Mouse (Mus musculus) megakaryocyte-erythroid progenitor cell, adult 5-6 weeks (primary cell): ENCODE measurements around the gene Mthfd1l. TPM values are rescaled to one million over a fixed set of nuclear protein-coding genes. Genes with fewer than 3 reads are reported as not detected.

Source experiments
- ATAC-seq: replicated peaks from 2 replicates; pipeline ENCODE4 v1.8.0; 2016; ENCODE audit warnings: mild to moderate bottlenecking, inconsistent platforms; ENCODE audit not compliant: severe bottlenecking, poor library complexity, low FRiP score, low TSS enrichment
- total RNA-seq, 2 experiments: library from RNA; stranded (forward) in 1 of 2; stranded (reverse) in 1 of 2; fragments of 200-1000, 215-1000 nt in 1 of 2; fragments of >200 nt in 1 of 2; fragmentation: Nextera tagmentation in 1 of 2; gene quantifications; 2 replicates each; pipeline ENCODE4 v1.2.3; 2014 to 2017

The Mthfd1l gene
- total RNA-seq (2014; fragmentation: Nextera tagmentation) (61.1 and 72.8 TPM in 2 replicates), total RNA-seq (2017) (148 and 156 TPM in 2 replicates)

- ATAC-seq = peak; percentile 85
Measured at GRCm38 (mm10) chr10:3972981-3973588, at the start of gene Mthfd1l. Gene Mthfd1l (plus strand): TSS chr10:3973118.

- ATAC-seq = no peak
Measured at GRCm38 (mm10) chr10:3928008-3928545, 44.8 kb upstream of the Mthfd1l start.

DNA sequence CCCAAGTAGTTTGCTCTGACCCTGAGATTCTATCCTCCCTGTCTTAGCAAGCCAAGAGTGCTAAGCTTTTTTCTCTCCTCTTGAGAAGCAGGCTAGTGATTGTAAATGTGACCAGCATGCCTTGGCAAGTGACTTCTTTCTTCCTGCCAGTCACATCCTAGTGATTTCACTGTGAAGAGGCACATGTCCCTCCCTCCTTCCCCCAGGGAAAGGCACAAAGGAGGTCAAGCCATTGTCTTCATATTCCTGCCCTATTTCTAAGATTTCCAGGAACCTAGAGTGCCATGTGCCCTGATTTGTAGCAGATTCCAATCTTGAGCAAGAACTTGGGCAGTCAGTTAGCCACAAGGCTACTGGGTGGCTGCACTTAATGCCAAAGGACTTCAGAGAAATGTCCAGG, 41.1 kb upstream of the Mthfd1l start:
- no peak for ATAC-seq

- ATAC-seq = no peak
Measured at GRCm38 (mm10) chr10:3933311-3933940, 39.5 kb upstream of the Mthfd1l start.

DNA sequence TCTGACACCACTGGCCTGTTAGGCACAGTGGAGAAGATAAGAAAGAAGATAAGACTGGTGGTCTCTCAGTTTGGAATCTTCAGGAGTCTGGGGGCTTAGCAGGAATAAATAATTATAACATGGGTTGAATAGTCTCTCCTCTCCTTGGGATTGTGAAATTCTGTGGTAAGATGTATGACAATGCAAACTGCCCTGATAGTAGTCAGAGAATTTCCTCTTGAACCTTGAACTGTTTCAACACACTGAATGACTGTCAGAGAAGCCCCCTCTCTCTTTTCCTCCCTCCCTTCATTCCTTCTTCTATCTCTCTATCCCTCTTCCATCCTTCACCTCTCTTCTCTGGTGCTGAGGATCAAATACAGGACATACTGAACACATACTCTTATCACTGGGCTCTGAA, 36.1 kb upstream of the Mthfd1l start:
- no peak for ATAC-seq

DNA sequence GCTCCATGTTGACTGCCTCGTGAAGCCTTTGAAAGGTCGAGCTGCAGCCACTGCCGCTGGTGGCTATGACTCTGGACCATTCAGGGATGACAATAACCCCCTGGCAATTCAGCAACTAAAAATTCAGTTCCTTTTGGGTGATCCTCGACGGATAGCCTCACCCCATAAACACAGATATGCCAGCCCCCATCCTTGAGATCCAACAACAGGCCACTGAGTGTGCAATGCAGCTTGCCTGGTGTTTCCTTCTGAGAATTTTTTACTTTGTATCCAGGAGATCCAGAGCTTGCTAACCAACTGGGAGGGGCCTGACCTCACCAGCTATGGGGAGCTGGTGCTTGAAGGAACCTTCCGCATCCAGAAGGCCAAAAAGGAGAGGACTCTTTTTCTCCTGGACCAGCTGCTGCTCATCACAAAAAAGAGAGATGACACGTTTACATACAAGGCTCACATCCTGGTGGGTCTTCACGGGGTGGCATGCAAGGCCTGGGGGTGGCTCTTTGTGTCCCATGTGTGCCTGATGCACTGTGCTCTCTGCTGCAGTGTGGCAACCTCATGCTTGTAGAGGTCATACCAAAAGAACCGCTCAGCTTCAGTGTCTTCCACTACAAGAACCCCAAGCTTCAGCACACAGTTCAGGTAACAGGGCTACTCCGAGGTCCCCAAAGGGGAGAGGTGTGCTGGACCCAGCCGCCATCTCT, 32.9 kb upstream of the Mthfd1l start:
- no peak for ATAC-seq

GRCm38 (mm10) chr10:3940596-3940975, 32.3 kb upstream of the Mthfd1l start:
- no peak for ATAC-seq

- no peak for ATAC-seq
Measured at GRCm38 (mm10) chr10:3941054-3941757, 31.7 kb upstream of the Mthfd1l start.

DNA sequence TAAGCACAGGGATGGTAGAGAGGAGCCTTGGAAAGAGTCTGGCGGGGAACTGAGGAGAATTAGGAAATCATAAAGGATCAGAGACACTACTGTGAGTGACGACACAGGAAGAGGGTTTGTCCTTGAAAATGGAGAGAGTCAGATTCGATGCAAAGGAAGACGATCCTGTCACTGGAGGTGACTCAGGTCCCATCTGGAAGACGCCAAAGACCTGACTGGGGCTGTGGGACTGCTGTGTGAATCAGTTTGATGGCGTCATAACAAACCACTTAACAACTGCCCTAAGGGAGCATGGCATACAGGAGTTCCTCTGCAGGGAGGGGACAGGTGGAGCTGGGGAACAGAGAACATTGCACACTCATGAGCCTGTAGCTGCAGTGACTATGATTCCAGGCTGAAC, 30.6 kb upstream of the Mthfd1l start:
- no peak for ATAC-seq

GRCm38 (mm10) chr10:3943492-3944395, 29.2 kb upstream of the Mthfd1l start:
- ATAC-seq = peak; percentile 80

DNA sequence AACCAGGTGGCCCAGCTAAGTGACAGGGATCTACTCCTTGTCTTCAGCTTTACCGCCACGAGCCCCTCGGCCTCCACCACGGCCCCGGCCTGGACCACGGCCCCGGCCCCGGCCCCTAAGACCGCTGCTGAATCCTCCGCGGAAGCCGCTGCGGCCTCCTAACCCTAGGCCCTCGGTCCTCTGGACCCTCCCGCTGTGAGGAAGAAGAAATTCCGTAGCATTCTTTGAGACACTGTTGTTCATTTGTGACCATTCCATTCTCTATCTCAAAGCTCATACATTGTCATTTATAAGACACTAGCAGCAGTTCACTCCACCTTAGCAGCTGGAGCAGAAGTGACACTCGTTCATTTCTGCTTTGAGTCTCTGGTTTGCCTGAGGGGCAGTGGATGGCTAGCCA, 26.0 kb upstream of the Mthfd1l start:
- ATAC-seq = no peak

GRCm38 (mm10) chr10:3947346-3947745, 25.6 kb upstream of the Mthfd1l start:
- no peak for ATAC-seq

DNA sequence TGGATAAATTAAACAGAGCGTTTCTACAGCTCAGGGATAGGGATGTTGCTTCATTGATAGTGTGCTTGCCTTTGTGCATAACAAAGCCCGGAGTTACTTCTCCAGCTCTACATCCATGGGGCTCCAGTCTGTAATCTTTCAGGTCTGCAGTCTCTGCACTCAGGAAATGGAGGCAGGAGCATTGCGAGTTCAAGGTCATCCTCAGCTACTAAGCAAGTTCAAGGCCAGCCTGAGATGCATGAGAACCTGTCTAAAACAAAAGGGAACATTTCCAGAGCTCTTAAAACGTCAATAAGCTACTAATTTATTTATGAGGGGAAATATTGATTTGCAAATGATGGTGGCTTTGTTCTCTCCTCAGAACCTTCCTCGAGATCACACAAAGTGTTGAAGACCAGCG, 23.6 kb upstream of the Mthfd1l start:
- no peak for ATAC-seq

GRCm38 (mm10) chr10:3956471-3956870, 16.4 kb upstream of the Mthfd1l start:
- ATAC-seq = no peak

- no peak for ATAC-seq
Measured at GRCm38 (mm10) chr10:3958591-3958990, 14.3 kb upstream of the Mthfd1l start.

DNA sequence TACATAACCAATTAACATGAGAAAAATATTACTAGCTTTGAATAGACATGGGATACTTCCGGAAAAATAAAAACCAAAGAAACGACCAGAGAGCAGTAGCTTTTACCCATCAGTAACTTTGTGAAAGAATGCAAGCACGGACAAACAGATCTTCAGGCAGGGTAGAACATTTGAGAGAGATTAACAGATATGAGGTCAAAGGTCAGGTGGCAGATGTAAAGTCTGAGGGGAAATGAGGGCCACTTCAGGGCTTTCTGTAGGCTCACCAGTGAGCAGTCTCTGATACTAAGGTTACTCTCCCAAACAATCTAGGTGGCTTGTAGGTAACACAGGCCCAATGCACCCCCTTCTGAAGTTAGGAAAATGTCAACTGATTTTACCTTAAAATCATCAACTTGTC, 3.9 kb upstream of the Mthfd1l start:
- ATAC-seq = no peak

GRCm38 (mm10) chr10:3972237-3972636, 681 bp upstream of the Mthfd1l start:
- no peak for ATAC-seq

GRCm38 (mm10) chr10:3973589-3974070, 712 bp downstream of the Mthfd1l start:
- peak; percentile 86 for ATAC-seq

- ATAC-seq = no peak
Measured at GRCm38 (mm10) chr10:3974380-3974779, 1.5 kb downstream of the Mthfd1l start.
